Mouse (Mus musculus): ENCODE results near the gene Rps27rt.

GRCm38 (mm10) chr9:115005446-115005845 lies 22.9 kb upstream of the Rps27rt start:
- TF ChIP-seq CTCF (IDR thresholded peaks at IDR 0.05; ENCODE audit: extremely low read depth, insufficient read depth, insufficient read length, insufficient replicate concordance) = no peak
- TF ChIP-seq POLR2A (IDR thresholded peaks at IDR 0.05; ENCODE audit: low read depth, low read length) = no peak
